Mouse (Mus musculus) thymus, postnatal 4 days (tissue): ENCODE results near the gene Gm10073.
"Not testable (repeated sequence)": the region's sequence is repeated elsewhere in the genome, so short reads cannot be mapped to it uniquely, and the experiment has no call there.

ENCODE experiments used
- DNase-seq: peaks from one replicate; pipeline ENCODE4 v3.0.0; 2021

Gene Gm10073

DNA sequence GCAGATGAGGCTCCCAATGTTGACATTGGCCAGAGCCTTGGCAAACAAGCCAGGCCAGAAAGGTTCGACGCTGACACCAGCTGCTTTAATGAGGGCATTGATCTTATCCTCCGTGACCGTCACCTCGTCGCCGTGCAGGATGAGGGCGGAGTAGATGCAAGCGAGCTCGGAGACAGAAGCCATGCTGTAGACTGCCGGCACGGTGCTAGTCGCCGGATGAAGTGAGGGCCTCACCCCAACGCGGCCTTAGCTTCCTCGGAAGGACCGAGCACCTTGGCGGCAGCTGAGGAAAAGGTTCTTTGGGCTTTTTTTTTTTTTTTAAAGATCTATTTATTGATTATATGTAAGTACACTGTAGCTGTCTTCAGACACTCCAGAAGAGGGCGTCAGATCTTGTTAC is at the start of gene Gm10073:
TSS of gene Gm10073 (minus strand) at position 294 of the 400 bp plus-strand sequence.
- not testable (repeated sequence) for DNase-seq

DNA sequence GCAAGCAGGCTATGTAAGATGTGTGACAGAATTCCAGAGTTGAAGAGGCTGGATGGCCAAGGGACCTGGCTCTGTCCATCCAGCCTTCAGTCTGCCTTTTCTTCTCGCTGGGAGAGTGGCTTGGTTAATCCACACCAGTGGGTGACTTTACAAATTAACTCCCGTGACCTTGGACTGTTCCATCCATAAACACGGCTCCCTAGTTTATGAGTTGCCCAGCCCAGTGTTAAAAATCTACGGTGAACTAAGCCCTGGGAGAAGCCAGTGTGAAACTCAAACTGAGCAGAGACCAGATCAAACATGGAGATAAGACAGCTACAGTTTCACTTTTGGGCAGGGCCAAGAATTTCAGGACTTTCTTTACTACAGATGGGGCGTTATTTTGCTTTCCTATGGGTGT is 49.8 kb upstream of the Gm10073 start:
- no peak for DNase-seq

DNA sequence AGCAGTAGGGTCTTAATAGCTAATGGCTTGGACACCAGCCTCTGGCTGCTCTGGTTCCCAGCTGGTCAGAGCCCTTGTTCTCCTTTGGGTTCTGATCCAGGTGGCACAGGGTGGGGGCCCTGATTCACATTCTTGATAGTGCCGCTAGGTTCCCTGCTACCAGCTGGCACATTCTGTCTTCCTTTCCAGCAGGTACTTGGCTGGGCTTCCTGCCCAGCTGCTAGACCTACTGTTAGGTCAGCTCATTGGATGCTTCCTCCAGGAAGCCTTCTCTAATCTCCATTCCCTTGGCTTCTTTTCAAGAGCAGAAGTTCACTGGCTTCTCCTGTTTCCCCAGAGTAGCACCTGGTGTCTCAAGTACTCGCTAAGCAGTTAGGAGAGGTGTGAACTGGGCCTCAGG is 47.2 kb upstream of the Gm10073 start:
- no peak for DNase-seq

DNA sequence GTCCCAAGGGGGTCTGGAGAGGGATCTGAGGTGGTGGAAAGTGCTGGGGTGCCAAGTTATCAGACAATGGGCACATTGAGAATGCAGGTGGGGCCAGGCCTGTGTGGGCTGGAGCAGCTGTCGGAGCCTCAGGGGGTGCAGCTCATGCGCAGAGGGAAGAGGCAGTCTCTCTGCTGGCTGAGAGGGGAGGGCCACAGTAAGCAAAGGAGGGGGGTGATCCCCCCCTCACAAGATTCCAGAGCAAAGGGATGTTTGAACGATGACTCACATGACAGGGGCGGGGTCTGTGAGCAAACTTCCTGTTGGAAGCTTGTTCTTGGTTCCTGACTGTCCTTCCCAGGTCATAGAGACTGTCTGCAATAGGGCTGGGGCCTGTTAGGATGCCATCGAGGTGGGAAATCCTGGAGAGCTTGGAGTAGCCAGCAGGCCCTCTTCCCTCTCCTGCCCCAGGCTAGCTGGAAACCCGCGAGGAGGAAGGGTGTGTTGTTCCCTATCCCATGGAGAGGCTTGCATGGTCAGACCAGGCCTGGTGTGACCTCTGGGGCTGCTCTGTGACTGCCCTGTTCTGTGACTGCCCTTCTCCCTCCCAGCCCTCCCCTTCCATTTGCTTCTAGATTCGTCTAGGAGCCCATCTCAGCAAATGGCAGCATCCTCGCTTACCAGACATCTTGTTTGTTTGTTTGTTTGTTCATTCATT is 46.4 kb upstream of the Gm10073 start:
- DNase-seq: no peak

DNA sequence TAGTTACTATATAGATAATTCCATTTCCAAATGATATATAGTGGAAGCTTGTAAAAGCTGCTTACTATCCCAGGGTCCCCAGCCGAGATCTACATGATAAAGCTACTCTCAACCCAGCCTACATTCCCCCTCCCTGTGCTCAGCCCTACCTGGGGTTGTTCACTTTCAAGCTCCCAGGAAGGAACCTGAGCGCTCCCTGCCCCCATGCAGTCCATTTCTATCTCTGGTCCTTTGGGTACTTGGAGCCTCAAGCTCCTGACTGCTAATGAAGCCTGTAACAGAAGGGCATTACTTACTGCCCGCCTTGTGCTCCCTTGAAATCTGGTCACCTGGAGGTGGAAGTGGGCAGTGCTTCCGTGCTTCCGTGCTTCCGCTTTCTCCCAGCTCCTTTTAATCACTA is 45.1 kb upstream of the Gm10073 start:
- DNase-seq: no peak

DNA sequence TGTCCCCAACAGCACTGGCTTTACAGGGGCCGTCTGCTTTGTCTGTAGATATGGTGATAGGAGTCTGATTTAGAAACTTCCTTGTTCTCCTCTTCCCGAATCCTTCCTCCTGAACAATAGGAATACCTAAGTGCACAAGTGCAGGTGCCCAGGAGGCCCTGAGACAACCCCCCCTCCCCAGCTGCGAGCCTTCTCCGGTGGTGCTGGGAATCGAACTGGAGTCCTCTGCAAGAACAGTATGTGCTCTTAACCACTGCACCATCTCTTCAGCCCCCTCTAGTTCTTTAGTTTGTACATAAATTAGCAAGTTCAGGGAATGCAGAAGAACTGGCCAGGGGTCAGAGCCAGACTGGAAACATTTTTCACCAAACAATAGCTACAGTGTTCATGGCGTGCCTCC is 44.6 kb upstream of the Gm10073 start:
- no peak for DNase-seq

DNA sequence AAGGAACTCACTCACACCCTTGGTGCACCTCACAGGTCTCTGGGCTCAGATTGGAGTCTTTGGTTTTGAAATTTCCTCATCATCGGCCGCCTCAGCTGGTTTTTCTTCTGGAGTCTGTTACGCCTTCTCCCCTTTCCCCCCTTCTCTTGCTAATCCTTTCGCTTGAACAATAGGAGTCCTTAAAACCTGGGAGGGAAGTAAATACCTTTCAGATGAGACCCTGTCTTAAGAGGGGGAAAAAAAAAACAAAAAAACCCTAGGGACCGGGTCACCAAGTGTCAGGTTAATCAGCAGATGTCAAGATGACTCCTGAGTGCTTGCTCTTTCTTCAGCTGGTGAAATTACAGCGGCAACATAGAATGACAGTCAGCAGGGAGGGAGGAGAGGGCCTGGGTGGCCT is 43.9 kb upstream of the Gm10073 start:
- DNase-seq: no peak

DNA sequence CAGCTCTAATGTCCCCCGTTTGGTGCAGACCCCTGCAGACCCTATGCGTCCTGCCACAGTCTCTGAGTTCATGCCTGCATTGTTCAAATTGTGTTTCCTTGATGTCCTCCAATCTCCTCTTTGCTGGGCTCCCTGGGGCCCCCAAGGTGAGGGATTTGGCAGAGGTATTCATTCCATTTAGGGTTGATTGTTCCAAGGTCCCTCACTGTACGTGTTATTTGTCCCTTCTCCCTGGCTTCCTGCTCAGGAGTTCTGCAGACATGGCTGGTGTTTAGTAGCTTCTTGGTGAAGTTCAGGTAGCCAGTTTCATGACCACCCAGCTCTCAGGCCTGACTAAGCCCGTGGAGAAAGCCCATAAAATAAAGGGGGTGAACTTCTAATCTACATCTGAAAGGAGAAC is 43.4 kb upstream of the Gm10073 start:
- DNase-seq: no peak

DNA sequence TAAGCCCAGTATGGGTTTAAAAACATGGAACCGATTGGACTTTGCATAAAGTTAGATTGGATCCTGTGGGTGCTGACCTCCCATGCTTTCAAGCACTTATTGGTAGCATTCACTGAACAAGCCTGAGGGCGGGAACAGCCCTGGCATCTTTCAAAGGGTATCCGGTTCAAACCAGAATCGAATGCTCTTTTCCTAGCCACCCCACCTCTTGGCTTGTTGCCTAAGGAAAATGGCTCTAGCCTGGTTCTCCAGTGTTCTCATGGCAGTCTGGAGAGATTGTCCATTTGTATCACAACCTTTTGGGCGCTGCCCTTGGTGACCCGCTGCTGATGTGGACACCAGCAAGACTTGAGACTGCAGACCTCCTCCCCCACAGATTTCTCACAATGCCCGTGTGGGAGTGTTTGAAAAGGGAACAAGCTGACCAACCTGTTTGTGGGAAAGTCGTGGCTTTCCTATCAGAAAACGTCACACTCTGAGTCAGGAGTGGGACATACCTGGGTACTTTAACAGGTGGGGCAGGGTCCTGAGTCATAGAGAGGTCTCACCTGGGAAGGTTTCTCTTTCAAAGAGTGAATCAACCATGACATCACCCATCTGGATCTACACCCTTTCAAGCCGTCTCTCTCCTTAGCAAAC is 42.5 kb upstream of the Gm10073 start:
- DNase-seq: no peak

DNA sequence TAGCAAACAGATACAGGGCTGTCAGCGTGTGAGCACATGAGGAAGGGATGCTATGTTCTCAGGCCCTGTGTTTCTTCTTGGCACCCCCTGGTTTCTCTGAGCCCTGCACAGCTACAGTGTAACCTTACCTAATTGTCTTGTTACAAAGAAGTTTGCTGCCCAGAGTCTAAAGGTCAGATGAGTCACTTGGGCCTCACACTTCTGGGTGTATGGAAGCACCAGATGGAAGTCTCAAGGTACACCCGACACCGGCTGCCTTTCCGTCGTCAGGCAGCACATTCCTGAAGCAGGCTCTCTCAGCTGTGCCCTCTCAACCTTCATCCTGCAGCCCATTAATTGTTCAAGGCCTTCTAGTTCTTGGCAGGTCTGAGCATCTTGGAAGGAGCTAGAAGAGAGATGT is 41.4 kb upstream of the Gm10073 start:
- DNase-seq: no peak

DNA sequence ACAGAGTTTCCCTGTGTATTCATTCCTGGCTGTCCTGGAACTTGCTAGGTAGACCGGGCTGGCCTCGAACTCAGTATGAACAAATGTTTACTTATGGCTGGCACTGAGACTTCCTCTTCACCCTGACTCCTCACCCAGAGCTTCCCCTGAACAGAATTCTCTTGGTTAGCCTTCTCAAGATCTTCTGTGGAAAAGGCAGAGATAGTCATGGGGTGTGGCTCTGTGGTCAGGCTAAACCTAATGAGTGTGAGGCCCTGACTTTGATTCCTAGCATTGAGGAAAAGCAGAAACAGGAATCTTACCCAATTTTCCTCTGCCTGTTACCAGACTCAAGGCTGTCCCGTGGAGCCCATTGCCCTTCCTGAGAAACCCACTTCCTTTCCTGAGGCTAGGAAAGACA is 38.8 kb upstream of the Gm10073 start:
- DNase-seq: no peak

DNA sequence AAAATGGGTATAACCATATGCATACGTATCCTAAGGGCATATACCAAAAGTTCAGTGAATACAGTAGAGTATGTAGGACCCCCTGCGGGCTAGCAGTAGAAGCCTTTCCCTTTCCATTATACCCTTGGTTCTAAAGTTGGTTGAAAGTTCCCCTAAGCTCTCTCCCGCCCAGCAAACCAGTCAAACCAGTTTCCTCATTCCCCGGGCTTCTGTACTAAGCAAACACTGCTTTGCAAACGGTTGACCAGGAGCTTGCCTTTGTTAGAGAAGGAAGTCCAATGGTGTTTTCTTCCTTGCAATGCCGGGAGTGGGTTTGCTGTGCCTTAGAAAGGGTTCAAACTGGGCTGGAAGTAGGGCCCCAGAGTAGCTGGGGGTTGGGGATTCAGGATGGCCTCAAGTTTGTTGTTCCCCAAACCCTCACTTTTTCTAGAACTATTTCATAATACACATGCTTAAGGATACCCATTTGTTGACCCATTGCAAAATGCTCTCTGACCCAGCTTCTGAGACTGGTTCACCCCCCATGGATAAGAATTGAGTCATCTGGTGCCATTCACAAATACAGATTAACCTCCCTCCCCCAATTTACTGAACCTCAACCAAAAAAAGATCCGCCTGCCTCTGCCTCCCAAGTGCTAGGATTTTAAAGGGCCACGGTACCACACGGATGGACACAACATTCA is 37.8 kb upstream of the Gm10073 start:
- DNase-seq: no peak

DNA sequence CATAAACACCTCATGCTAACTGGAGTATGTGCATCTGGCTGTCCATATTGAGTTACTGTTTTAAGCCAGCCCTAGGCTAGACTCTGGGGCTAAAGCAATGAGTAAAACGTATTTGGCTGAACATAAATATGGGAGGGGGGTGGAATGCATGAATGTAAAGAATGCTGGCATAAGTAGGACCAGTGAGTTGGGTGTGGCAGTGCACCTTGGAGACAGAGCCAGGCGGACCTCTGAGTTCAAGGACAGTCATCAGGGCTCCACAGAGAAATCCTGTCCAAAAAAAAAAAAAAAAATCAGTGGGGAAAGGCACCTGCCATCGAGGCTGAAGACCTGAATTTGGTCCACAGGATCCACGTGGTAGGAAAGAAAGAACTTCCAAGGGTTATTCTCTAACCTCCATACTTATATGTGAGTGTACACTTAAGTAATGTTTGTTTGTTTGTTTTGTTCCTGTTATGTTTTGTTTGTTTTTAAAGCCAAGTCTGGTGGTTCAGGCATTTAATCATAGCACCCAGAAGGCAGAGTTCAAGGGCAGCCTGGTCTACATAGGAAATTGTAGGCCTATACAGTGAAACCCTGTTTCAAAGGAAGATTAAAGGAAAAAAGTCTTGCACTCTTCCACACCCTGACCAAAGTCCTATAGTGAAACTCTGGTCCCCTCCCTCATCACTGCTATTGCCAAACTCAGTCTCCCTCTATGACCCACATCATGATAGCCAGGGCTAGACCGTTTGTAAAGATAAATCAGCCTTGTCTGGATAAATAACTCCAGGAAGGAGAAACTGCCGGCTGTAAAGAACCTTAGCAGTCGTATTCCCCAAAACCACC is 36.0 kb upstream of the Gm10073 start:
- no peak for DNase-seq

DNA sequence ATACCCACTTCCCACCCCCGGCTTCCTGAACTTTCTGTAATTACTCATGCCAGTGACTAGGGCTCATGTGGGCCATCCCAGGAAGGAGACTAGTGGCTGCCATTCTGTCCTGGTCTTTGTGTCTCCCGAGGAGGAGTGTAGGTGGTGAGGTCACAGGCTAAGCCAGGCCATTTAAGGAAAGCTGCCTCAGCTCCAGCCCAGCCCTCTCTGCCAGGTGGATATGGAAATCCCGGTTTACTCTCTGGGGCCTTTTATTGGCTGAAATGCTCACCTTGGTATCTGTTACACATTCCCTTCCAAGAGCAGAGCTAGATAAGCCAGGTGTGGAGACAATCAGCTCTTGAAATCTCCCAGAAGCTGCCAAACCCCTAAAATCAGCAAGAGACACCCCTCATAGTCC is 35.2 kb upstream of the Gm10073 start:
- DNase-seq: no peak

DNA sequence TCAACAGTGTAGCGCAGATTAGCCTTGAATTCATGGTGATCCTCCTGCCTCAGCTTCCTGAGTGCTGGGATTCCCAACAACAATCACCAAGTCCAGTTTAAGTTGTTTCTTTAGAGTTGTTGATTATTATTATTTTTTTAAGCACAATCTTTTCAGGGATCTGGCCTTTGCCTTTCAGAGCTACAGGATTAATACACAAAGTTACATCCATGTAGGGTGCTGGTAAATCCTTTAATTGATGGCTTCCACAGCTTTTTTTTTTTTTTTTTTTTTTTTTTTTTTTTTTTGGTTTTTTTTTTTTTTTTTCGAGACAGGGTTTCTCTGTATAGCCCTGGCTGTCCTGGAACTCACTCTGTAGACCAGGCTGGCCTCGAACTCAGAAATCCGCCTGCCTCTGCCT is 34.5 kb upstream of the Gm10073 start:
- not testable (repeated sequence) for DNase-seq

DNA sequence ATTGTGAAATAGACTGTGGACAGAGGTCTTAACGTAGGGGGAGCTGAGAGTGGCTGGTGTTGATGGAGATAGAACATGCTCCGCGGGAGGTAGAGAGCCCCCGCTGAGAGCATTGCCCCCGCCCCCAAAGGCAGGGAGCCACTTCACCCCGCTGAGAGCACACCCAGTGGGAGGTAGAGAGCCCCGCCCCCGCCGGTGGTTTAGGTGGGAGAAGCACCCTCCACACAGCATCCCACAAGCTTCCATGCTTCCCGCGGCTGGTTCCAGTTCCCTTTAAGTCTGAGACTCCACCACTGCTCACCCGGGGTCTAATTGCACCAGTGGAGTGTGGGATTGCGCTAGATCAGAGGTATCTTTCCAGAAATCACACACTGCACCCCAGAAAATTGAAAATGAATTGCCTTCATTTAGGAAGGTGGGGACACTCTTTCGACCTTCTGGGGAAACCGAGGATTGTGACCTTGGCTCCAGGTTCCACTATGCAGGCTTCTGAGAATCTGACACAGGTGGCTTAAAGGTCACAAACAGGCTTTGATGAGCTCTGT is 33.4 kb upstream of the Gm10073 start:
- DNase-seq: peak; percentile 30

DNA sequence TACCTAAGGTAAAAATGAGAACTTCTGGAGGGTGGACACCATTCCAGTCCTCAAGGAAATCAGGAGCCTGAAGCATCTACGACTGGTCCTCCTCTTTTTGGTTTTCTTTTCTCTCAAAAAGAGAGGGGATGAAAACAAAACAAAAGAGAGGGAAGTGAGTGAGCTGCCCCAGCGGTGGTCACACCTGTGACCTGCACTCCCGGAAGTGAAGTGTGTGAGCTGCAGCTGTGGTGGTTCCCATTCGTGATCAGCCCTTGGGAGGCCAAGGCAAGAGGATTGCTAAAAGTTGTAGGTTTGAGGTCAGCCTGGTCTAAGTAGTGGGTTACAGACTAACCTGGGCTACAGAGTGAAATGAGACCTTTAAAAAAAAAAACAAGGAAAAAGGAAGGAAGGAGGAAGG is 32.9 kb upstream of the Gm10073 start:
- DNase-seq: no peak

DNA sequence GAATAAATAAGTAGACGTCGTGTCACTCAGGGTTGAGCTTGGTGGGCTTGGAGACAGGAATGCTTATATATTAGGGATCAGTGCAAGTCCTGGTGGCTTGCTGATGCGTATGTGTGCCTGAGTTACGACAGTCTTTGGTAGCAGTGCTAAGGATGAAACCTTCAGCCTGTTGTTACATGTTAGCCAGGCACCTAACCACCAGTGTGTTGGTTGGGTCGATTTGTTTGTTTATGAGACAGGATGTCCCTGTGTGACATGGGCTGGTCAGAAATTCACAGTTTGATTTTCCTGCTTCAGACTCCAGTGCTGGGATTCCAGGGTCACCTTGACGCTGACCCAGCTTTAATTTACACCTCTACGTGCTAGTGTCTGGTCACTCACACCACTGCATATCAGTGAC is 32.4 kb upstream of the Gm10073 start:
- DNase-seq: no peak

DNA sequence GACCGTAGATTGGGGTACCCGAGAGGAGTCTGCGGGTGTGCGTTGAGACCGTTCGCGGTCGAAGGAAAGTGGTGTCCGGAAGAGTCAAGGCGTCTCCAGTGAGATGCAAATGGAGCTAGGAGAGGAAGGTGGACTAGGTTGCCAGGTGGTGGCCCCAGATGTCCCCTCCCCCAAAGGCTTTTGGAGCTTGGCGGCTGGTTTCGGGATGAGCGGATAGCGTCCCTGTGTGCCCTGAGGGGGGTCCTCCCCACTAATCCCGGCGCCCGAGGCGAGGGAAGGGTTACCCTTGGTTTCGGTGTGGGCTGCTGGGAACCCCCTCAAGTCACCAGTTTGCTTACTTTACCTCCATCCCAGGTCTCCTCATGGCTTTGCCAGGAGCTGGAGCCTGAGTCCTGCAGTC is 30.7 kb upstream of the Gm10073 start:
- DNase-seq: peak; percentile 10

DNA sequence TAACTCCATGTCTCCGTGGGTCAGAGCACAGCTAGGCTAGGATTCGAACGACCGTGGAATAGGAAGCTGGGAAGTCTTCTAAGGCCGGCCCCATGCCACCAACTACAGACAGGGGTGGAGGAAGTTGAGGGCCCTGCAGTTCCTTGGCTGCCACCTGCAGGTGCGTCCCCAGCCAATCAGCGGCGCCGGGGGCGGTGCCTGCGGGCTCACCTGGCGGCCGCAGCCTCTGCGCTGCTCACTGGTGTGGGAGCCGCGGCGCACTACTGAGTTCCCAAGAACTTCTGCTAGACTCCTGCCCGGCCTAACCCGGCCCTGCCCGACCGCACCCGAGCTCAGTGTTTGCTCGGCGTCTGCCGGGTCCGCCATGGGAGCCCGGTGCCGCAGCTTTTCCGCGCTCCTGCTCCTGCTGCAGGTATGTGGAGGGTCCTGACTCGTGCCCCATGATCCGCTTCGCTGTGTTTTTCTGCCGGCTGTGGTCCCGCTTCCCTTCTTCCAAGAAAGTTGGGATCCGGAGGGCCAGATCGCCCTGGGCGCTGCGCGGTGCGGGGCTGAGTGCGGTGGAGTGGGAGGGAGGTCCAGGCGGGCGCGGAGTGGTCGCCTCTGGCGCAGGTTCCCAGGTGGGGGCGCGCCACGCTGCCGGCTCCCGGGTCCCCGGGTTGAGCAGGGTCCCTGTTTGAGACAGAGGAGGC is 30.0 kb upstream of the Gm10073 start, which contains the start of gene Cdh1:
TSS of gene Cdh1 (plus strand) at position 221 of the 689 bp plus-strand sequence.
- peak; percentile 76 for DNase-seq

DNA sequence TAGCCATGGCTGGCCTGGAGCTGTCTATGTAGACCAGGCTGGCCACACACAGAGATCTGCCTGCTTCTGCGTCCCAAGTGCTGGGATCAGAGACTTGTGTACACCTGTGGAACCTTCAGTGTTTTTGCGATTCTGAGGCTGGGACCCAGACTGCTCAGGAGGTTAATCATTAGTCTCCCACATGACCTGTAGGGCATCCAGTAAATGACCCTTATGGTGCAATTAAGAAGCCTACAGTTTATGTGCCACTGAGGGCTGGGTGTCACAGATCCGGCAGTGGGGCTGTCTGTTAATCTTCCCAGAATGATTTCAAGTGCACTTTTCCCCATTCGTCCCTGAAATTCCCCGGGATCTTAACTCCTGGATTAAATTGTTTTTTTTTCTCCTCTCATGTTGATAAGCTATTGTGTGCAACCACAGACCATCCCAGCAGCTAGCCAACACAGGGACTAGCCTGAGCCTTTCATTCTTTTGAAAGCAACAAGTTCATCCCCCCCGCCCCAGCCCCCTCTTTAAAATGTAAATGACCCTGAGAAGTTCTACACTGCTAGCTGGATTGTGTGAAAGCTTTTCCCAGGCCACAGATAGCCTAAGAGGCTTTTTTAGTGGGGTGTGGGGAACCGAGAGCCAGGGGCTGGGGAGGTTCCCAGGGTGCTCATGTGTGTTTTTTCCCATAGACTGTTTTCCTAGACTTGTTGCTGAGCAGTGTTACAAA is 26.2 kb upstream of the Gm10073 start:
- no peak for DNase-seq

DNA sequence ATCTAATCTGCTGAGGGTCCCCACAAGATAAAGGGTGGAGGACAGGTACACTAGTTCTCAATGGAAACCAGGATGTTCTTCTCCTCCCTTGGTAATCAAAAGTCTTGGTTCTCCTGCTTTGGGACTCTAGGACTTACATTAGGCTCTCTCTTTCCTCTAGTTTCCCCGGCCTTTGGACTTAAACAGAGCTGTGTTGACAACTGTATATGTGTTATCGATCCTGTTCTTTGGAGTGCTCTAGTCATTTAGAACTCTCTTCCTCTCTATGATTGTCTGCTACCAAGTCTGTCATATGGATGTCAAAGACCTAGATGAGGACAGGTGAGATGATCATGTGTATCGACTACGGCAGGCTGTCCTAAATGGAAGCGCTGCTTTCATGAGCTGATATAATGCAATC is 23.8 kb upstream of the Gm10073 start:
- DNase-seq: no peak
